ENCODE assay signal across 26 mouse cellular contexts in the genomic region with DNA sequence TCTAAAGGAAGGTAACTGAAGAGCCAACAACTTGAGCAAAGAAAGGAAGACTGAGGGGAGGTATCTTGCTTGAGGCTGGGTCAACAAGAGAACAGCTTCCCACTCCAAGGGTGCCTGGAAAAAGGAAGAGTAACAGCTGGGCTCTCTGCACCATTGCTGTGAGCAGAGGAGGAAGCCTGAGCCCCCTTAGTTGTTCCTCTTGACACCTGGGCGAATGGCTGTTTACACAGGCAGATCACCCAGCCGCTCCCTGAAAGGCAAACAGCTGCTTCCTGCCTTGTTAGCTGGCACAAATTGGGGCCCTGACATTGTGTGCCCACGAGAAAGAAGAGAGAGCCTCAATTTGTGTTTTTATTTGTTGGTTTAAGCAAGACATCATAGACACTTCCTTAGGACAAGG. TPM values are rescaled to one million over a fixed set of nuclear protein-coding genes. Genes with fewer than 3 reads are reported as not detected.
DNase-seq lines count a peak whose midpoint lies in the region; ATAC-seq lines count a peak whose summit lies in the region.
"Had no signal": no experiment of that assay in that cellular context is flagged by ENCODE, and none has a peak within 500 bp of the region (broad histone marks: within the 10 kb centered on the region; RNA-seq: fewer than 3 reads in every experiment).

No protein-coding gene starts in this region.

- no peaks in the 10 kb centered on the region for H3K27me3 ChIP-seq in intestine, embryonic 16.5 days (replicated peaks; ENCODE audit: control insufficient read depth, insufficient read depth, low read length)
- H3K27me3 ChIP-seq: heart, embryonic 13.5 days; liver, embryonic 13.5 days; lung, embryonic 15.5 days; midbrain, embryonic 12.5 days had no signal

- no peaks in the 10 kb centered on the region; the same call in 1 of the 2 replicates for H3K4me1 ChIP-seq in intestine, embryonic 16.5 days (ENCODE audit: control insufficient read depth, insufficient read depth, low read length)
- H3K4me1 ChIP-seq: heart, embryonic 13.5 days; limb, embryonic 12.5 days; liver, embryonic 13.5 days; lung, embryonic 15.5 days; midbrain, embryonic 12.5 days had no signal

- peak; percentile 49 for DNase-seq in heart, adult 11 months
- no peak for DNase-seq in heart, postnatal 36 days
- peak; percentile 61 to 76 for DNase-seq in thymus, adult 18-20 months
- peak; percentile 71 for DNase-seq in thymus, postnatal 4 days
- no peak for DNase-seq in layer of hippocampus, adult 18-20 months (ENCODE audit: low spot score in 2 of 2)
- no peak for DNase-seq in adrenal gland, postnatal 4 days (ENCODE audit: low spot score in 2 of 2)
- DNase-seq: adrenal gland, postnatal 14 days; cerebellum, adult 18-20 months; cerebellum, postnatal 25 days; embryo, embryonic 11 days; heart, postnatal 4 days; kidney, adult 2 months; kidney, postnatal 25 days; liver, embryonic 13.5 days had no signal

- WGBS in intestine, embryonic 16.5 days = 19% methylated on average over 3 of the region's 3 CpGs

- no peak overlapping the region for H3K4me2 ChIP-seq in intestine, embryonic 16.5 days (ENCODE audit: low read depth, low read length)
- H3K4me2 ChIP-seq: heart, embryonic 13.5 days; limb, embryonic 12.5 days; liver, embryonic 13.5 days; lung, embryonic 15.5 days; midbrain, embryonic 12.5 days had no signal

- no peaks in the 10 kb centered on the region for H3K36me3 ChIP-seq in intestine, embryonic 16.5 days (ENCODE audit: control insufficient read depth, insufficient read depth, low read length)
- H3K36me3 ChIP-seq: G1E; heart, embryonic 13.5 days; limb, embryonic 12.5 days; liver, embryonic 13.5 days; lung, embryonic 15.5 days; midbrain, embryonic 12.5 days had no signal

- intact Hi-C loops in heart, postnatal 36 days (cut with DNase I) = no loop called here

- H3K9ac ChIP-seq in intestine, embryonic 16.5 days (ENCODE audit: low read depth, low read length) = no peak overlapping the region
- H3K9ac ChIP-seq: heart, embryonic 13.5 days; limb, embryonic 12.5 days; liver, embryonic 13.5 days; lung, embryonic 15.5 days; midbrain, embryonic 12.5 days had no signal

- no peak overlapping the region for H3K4me3 ChIP-seq in intestine, embryonic 16.5 days (ENCODE audit: low read length)
- H3K4me3 ChIP-seq: heart, embryonic 13.5 days; limb, embryonic 12.5 days; liver, embryonic 13.5 days; lung, embryonic 15.5 days; midbrain, embryonic 12.5 days had no signal

- H3K9me3 ChIP-seq in intestine, embryonic 16.5 days (ENCODE audit: control insufficient read depth, low read length) = no peaks in the 10 kb centered on the region
- H3K9me3 ChIP-seq: heart, embryonic 13.5 days; limb, embryonic 12.5 days; liver, embryonic 13.5 days; lung, embryonic 15.5 days; midbrain, embryonic 12.5 days had no signal

- peak; percentile 64 for ATAC-seq in intestine, embryonic 16.5 days
- ATAC-seq: activated CD4-positive, CD25-positive, alpha-beta regulatory T cell, adult 4 months; CD4-positive, CD25-positive, alpha-beta regulatory T cell, adult 4 months; hindbrain, embryonic 16.5 days had no signal

- H3K27ac ChIP-seq in intestine, embryonic 16.5 days (ENCODE audit: low read length) = no peak overlapping the region
- H3K27ac ChIP-seq: heart, embryonic 13.5 days; limb, embryonic 12.5 days; liver, embryonic 13.5 days; lung, embryonic 15.5 days; macrophage; midbrain, embryonic 12.5 days had no signal

RNA-seq across cellular contexts. Expression of gene Tox3, which starts 21.7 kb away (rescaled TPM):
- total RNA-seq in heart, postnatal 36 days (2021) = 1 to 10 TPM; 3.7 to 4.4 TPM
- 1.8 and 2.0 TPM in 2 replicates for polyA plus RNA-seq in intestine, embryonic 16.5 days (2015; fragmentation: Nextera tagmentation; extraction: Ambion mirVana)
- 10 to 100 TPM; 12.8 to 14.9 TPM for total RNA-seq in layer of hippocampus, adult 18-20 months (2021)
- total RNA-seq in adrenal gland, postnatal 4 days (2021) = 10 to 100 TPM; 12.0 to 14.4 TPM
- total RNA-seq: G1E; granulocyte monocyte progenitor cell, adult 5-6 weeks; monocyte, adult 5-6 weeks had no signal
- polyA plus RNA-seq: activated CD4-positive, CD25-positive, alpha-beta regulatory T cell, adult 4 months; CD4-positive, CD25-positive, alpha-beta regulatory T cell, adult 4 months; G1E; macrophage had no signal

Comparison
In these comparisons a context has a peak if more than half of its experiments do, and no peak if none do; other contexts are left out.
1. DNase-seq: peak in heart, adult 11 months (single experiment), thymus, adult 18-20 months (2 of 2) and thymus, postnatal 4 days (single experiment); none in heart, postnatal 36 days (0 of 2), layer of hippocampus, adult 18-20 months (0 of 2) and adrenal gland, postnatal 4 days (0 of 2).